Mouse (Mus musculus) hindbrain, embryonic 16.5 days (tissue): Measurements from ENCODE around the gene Smurf2. TPM values are rescaled to one million over a fixed set of nuclear protein-coding genes. Genes with fewer than 3 reads are reported as not detected.
"Not testable (repeated sequence)": the region's sequence is repeated elsewhere in the genome, so short reads cannot be mapped to it uniquely, and the experiment has no call there.

ENCODE experiments used
- ATAC-seq: fragments of 200-750 bp; cut with Nextera tagmentation; 2 replicates; pipeline ENCODE4 v1.8.0; 2017; ENCODE audit warnings: moderate TSS enrichment, moderate library complexity
- H3K27ac ChIP-seq: fragments of 300-500 bp; sonication (generic); 2 replicates; pipeline ENCODE4 v1.5.1; 2014; ENCODE audit warnings: low read depth, mild to moderate bottlenecking, control low read depth, low read length, moderate library complexity
- H3K27me3 ChIP-seq: fragments of 300-500 bp; sonication (generic); replicated peaks from 2 replicates; pipeline ENCODE4 v1.6.1; 2014; ENCODE audit warnings: low read length; ENCODE audit not compliant: control insufficient read depth, insufficient read depth
- H3K36me3 ChIP-seq: fragments of 300-500 bp; sonication (generic); 2 replicates; pipeline ENCODE4 v1.6.1; 2014; ENCODE audit warnings: mild to moderate bottlenecking, low read length, moderate library complexity, mixed read lengths; ENCODE audit not compliant: control insufficient read depth, insufficient read depth
- H3K4me1 ChIP-seq: fragments of 300-500 bp; sonication (generic); 2 replicates; pipeline ENCODE4 v1.6.1; 2014; ENCODE audit warnings: low read depth, low read length; ENCODE audit not compliant: control insufficient read depth, insufficient read depth
- H3K4me2 ChIP-seq: fragments of 300-500 bp; sonication (generic); 2 replicates; pipeline ENCODE4 v1.6.1; 2014; ENCODE audit warnings: mild to moderate bottlenecking, low read length, control low read depth, moderate library complexity
- H3K4me3 ChIP-seq: fragments of 300-500 bp; sonication (generic); 2 replicates; pipeline ENCODE4 v1.5.1; 2014; ENCODE audit warnings: mild to moderate bottlenecking, low read length, control low read depth, moderate library complexity
- H3K9ac ChIP-seq: fragments of 300-500 bp; sonication (generic); 2 replicates; pipeline ENCODE4 v1.6.1; 2014; ENCODE audit warnings: low read depth, mild to moderate bottlenecking, control low read depth, low read length, moderate library complexity
- H3K9me3 ChIP-seq: fragments of 300-500 bp; sonication (generic); 2 replicates; pipeline ENCODE4 v1.6.1; 2014; ENCODE audit warnings: mild to moderate bottlenecking, low read length, moderate library complexity; ENCODE audit not compliant: control insufficient read depth
- WGBS: fragments of 180-500 bp; shearing (Covaris S2); extraction: QIAGEN DNeasy Blood & Tissue Kit; methylation state at CpG from one replicate; pipeline ENCODE4 v1.1.7; 2014; 5-methylcytosine and 5-hydroxymethylcytosine counted together
- polyA plus RNA-seq: library from polyadenylated mRNA; unstranded; fragments of >200 nt; fragmentation: Nextera tagmentation; extraction: Ambion mirVana; gene quantifications from 2 replicates; pipeline ENCODE4 v1.2.1, GENCODE M21; 2015

Smurf2 gene
- polyA plus RNA-seq, 1 experiment from 2014 or later, result 10.6 TPM

DNA sequence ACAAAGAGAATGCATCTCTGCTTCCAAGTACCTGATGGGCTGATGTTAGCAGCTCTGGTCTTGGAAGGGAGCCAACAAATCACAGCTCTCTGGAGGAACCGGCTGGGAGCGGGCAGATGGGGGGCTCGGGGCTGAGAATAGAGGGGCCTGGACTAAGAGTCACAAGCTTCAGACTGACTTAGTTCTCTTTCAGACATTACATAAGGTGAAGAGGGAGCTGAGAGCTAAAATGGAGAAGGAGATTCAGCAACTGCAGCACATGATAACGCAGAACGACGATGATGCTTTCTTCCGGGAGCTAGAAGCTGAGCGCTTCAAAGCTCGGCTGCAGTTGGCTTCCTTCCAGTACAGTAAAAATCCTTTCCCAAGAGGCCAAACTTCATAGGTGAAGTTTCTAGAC, 102.2 kb downstream of the Smurf2 start:
- Histone ChIP-seq H3K4me3 (no peak overlapping the region), H3K27ac (peak overlapping the region; percentile 0), H3K9me3 (no peaks in the 10 kb centered on the region), H3K9ac (no peak overlapping the region), H3K4me1 (peaks cover 10% of the 10 kb centered on the region), H3K4me2 (no peak overlapping the region), H3K36me3 (peaks cover 34% of the 10 kb centered on the region), H3K27me3 (no peaks in the 10 kb centered on the region)
- 27% methylated on average over 9 of the region's 9 CpGs for WGBS
- ATAC-seq, result peak; percentile 74; the same call in 1 of the 2 replicates

DNA sequence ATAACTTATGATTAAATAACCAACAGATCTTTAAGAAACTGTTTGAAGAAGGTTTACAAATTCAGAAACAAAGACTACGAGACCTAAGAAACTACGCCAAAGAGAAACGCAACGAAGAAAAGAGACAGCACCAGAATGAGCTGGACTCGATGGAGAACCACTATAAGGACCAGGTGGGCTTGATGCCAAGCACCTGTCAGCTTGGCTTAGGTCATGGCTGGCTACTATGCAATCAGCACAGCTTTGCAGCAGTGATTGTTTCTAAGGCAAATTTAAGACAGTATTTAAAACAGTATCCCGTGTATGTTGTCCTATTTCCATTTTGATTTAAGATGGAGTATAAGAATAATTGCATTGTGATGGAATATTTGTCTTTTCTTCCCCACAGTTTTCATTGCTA, 102.7 kb downstream of the Smurf2 start:
- no peak for ATAC-seq
- no peaks in the 10 kb centered on the region for H3K27me3 ChIP-seq
- H3K4me1 ChIP-seq, result peaks cover 10% of the 10 kb centered on the region
- H3K36me3 ChIP-seq, result peaks cover 35% of the 10 kb centered on the region
- H3K4me2 ChIP-seq, result no peak overlapping the region
- 66% methylated on average over 6 of the region's 6 CpGs for WGBS
- H3K4me3 ChIP-seq, result no peak overlapping the region
- H3K9me3 ChIP-seq, result no peaks in the 10 kb centered on the region
- peak overlapping the region; percentile 0 for H3K27ac ChIP-seq
- H3K9ac ChIP-seq, result no peak overlapping the region

DNA sequence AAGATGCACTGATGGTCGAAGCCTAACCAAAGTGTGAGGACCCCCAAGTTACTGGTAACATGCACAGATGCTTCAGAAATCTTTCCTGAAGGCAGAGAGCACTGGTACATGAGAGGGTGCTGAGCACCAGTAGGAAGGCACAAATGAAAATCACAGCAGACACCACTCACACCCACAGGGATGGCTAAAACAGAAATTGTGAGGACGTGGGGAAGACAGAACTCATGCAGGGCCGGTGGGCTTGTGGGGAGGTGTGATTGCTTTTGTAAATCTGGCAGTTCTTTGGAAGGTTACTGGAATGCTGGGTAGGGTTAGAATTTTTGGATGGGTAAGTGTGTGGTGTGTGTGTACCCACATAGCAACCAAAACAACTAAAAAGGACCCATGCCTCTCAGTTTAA, 103.4 kb downstream of the Smurf2 start:
- Histone ChIP-seq H3K27ac (peak overlapping the region; percentile 29; the same call in 1 of the 2 replicates), H3K9ac (no peak overlapping the region), H3K36me3 (peaks cover 33% of the 10 kb centered on the region), H3K4me1 (peaks cover 10% of the 10 kb centered on the region), H3K27me3 (no peaks in the 10 kb centered on the region), H3K9me3 (no peaks in the 10 kb centered on the region), H3K4me3 (no peak overlapping the region), H3K4me2 (no peak overlapping the region)
- no peak for ATAC-seq
- 64% methylated on average over 3 of the region's 3 CpGs for WGBS

DNA sequence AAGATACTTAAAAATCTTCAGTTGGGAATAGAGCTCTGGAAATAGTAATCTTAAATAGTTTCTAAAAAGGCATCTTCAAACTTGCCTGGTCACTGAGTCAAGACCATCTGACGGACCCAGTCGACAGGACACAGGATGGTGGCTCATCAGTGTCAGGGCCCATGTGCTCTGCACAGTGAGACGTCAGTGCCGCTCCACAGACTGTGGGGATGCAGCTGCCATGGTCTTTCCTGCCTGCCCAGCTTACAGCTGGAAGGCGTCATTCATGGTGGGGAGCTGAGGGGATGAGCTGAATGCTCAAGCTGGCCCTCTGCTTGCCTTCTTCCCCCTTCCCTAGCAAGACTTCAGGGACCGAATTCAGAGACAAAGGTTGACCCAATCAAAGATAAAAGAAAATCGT, 104.2 kb downstream of the Smurf2 start:
- ATAC-seq, result no peak
- Histone ChIP-seq H3K27me3 (no peaks in the 10 kb centered on the region), H3K4me1 (peaks cover 10% of the 10 kb centered on the region), H3K36me3 (peaks cover 32% of the 10 kb centered on the region), H3K4me3 (no peak overlapping the region), H3K9ac (no peak overlapping the region), H3K27ac (no peak overlapping the region), H3K4me2 (no peak overlapping the region), H3K9me3 (no peaks in the 10 kb centered on the region)
- WGBS, result 81% methylated on average over 7 of the region's 7 CpGs

DNA sequence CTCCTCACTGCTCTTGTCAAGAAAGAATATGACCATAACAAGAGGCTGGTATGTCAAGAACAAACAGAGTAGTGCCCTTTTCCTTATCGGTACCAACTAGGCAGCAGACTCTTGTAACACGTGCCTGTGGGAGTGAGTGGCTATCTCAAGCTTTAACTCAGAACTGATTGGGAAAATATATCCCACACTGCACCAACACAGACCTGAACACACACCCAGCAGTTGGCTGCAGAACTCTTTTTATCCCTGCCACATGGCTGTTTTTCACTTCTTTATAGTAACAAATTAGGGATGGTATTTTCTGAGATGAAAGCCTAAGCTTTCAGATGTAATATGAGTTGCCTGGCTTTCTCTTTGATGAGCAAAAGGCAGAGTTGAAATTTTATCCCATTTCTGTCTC, 104.8 kb downstream of the Smurf2 start:
- no peak for ATAC-seq
- Histone ChIP-seq H3K27me3 (no peaks in the 10 kb centered on the region), H3K9me3 (no peaks in the 10 kb centered on the region), H3K27ac (no peak overlapping the region), H3K4me3 (no peak overlapping the region), H3K36me3 (peaks cover 32% of the 10 kb centered on the region), H3K4me1 (peaks cover 10% of the 10 kb centered on the region), H3K4me2 (no peak overlapping the region), H3K9ac (no peak overlapping the region)
- 98% methylated on average over 2 of the region's 2 CpGs for WGBS

DNA sequence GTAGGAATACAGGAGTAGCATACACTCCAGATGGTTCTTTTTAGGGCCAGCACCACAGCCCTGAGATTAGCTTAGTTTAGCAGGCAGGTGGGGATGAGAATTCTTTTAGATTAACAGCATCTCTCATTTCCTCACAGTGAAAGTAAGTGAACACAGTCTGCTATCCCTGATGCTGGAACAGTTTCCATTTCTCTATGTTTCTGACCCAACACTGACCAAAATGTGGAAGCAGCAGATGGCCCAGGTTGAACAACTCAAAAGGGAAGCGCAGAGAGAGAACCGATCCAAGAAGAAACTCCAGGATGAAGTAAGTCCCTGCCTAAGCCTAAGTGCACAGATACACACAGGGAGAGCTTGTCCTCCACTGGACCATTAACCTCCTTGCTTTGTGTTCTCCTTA, 105.2 kb downstream of the Smurf2 start:
- Histone ChIP-seq H3K4me2 (no peak overlapping the region), H3K9ac (no peak overlapping the region), H3K4me3 (no peak overlapping the region), H3K27ac (no peak overlapping the region), H3K9me3 (no peaks in the 10 kb centered on the region), H3K4me1 (peaks cover 10% of the 10 kb centered on the region), H3K27me3 (no peaks in the 10 kb centered on the region), H3K36me3 (peaks cover 32% of the 10 kb centered on the region)
- ATAC-seq, result no peak
- WGBS, result 94% methylated on average over 2 of the region's 2 CpGs

DNA sequence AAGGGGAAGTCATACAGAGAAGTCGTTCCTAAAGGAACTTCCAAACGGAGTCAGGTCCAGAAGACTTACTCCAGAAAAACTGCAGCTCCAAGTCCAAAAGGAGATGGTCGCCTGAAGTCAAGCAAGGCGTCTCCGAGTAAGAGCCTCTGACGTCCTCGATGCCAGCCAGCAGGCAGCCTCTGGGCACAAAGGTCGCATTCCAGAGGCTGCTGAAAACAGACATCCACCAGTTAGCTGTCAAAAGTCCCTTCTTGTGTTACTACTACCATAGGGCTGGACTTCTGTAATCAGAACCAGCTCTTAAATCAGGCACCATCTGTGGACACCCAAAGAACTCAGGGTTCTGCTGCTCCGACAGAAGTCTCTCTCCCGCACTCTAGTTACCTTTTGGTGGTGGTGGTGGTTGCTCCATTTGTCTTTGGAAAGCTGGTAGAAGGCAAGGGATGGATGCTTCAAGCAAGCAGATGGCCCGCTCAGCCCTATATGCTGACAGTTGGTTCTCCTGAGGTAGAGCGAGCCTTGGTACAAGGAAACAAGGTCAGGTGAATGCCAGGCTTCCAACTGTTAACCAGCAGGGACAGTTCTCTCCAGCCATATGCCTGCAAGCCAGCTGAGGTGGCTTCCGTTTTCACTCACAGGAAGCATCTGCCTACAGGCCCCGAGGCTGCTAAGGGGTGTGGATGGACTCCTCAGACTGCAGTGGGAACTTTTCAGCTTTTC, 105.8 kb downstream of the Smurf2 start:
- H3K36me3 ChIP-seq, result peaks cover 29% of the 10 kb centered on the region
- H3K9ac ChIP-seq, result no peak overlapping the region
- peaks cover 10% of the 10 kb centered on the region for H3K4me1 ChIP-seq
- WGBS, result 76% methylated on average over 14 of the region's 14 CpGs
- no peak overlapping the region for H3K4me3 ChIP-seq
- no peak overlapping the region for H3K27ac ChIP-seq
- ATAC-seq, result no peak
- H3K9me3 ChIP-seq, result no peaks in the 10 kb centered on the region
- no peak overlapping the region for H3K4me2 ChIP-seq
- no peaks in the 10 kb centered on the region for H3K27me3 ChIP-seq

DNA sequence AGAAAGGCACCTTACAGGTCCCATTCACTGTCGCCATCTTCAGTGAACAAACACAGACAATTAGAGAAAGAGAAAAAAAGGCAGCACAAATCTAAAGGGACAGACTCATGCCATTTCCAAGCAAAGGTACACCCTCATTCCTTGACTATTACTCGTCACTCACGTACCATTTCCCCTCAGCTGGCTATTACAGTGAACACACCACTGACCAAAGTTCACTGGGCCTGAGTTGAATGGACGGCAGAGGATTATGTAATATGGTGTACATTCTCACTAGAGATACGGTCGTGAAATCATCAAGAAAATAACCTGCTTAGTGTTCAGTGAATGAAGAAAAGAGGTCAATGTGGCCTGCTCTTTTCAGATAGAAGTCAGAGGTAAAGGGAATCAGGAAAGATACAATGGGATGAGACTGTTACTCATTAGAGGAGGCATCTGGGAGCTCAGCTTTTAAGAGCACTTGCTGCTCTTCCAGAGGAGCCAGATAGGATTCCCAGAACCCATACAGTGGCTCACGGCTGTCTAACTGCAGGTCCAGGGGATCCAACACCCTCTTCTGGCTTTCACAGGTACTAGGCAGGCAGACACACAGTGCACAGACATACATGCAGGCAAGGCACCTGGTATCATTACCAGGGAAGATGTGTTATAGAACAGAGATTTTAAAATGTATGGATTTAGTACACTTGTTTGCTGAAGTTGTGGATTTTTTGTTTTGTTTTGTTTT, 107.9 kb downstream of the Smurf2 start:
- no peak overlapping the region for H3K27ac ChIP-seq
- no peaks in the 10 kb centered on the region for H3K9me3 ChIP-seq
- H3K9ac ChIP-seq, result no peak overlapping the region
- 95% methylated on average over 7 of the region's 7 CpGs for WGBS
- H3K4me1 ChIP-seq, result no peaks in the 10 kb centered on the region; the same call in 1 of the 2 replicates
- no peak for ATAC-seq
- H3K4me3 ChIP-seq, result no peak overlapping the region
- no peaks in the 10 kb centered on the region for H3K27me3 ChIP-seq
- H3K36me3 ChIP-seq, result peaks cover 21% of the 10 kb centered on the region; the same call in 1 of the 2 replicates
- no peak overlapping the region for H3K4me2 ChIP-seq

DNA sequence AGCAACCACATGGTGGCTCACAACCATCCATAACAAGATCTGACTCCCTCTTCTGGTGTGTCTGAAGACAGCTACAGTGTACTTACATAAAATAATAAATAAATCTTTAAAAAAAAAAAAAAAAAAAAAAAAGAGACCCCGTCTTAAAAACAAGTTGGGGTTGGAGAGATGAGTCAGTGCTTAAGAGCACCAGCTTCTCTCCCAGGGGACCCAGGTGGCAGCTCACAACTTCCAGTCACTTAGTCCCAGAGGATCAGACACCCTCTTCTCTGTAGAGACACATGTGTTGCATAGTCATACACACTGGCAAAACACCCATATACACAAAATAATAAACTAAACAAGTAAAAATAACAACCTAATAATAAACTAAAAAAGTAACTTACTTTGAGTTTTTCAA, 113.1 kb downstream of the Smurf2 start:
- H3K4me2 ChIP-seq, ATAC-seq, H3K4me1 ChIP-seq, H3K27me3 ChIP-seq, H3K9me3 ChIP-seq, H3K9ac ChIP-seq, H3K4me3 ChIP-seq, H3K36me3 ChIP-seq, H3K27ac ChIP-seq: not testable (repeated sequence)
- 91% methylated on average over 1 of the region's 1 CpGs for WGBS
